Mouse (Mus musculus) C2C12 (cell line): ENCODE data around the gene Prtg.

Source experiments
- CTCF ChIP-seq: IDR thresholded peaks from one replicate; pipeline ENCODE4 v1.5.1; 2011; ENCODE audit not compliant: control insufficient read depth, insufficient read depth, insufficient read length
- MAX ChIP-seq: IDR thresholded peaks from one replicate; pipeline ENCODE4 v1.6.1; 2011; ENCODE audit warnings: mild to moderate bottlenecking, control low read depth

DNA sequence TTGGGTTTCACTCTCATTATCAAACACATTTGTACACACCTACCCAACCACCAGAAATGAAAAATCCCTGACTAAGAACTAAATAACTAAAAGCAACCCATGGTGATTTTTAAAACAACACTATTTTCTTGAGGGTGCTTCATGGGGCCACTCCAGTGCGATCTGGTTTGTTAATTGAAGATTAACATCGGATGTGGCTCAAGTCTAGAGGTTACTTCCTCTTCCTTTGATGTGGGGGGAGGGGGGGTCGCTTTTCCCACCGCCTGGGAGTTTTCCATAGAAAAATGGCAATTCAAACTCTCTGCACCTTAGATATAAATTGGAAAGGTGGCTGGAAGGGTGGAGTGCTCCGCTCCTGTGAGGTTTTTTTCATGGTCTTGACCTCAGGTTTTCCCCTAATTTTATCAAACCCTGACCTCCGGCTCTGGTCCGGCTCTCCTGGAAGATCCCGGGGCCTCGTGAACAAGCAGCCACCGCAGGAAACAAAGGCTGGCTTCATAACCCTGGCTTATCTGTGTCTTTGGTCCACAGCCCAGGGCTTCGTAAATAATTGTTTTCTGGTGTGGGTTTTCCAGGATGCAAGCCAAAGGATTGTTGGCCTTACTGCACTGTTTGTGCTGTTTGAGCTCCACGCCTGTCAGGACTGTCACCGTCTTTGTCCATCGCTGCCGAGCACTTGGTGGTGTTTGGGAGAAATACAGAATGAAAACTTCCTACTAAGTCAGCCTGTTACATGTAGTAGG is 74.5 kb downstream of the Prtg start:
- no peak for TF ChIP-seq CTCF
- no peak for TF ChIP-seq MAX
